Mouse (Mus musculus): Measurements from ENCODE around the gene Atl1.

DNA sequence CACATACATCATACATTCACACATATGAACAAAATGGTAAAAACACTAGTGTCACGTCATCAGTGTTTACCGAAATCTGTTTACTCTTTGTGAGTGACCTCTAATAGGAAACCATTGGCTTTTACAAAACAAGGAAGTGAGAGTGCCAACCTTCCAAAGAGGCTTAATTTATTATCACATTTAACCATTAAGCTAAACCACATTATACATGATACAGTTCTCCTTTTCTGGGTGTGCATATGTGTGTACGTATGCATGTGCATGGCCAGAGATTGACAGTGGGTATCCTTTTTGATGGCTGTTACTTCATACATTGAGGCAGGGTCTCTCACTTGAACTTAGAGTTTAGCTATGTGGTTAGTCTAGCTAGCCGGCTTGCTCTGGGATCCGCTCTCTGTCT, 20.8 kb upstream of the Atl1 start:
- no peak for TF ChIP-seq POLR2A (IDR thresholded peaks at IDR 0.05; ENCODE audit: extremely low read depth, insufficient read depth, low read length)
- no peak for TF ChIP-seq CTCF (IDR thresholded peaks at IDR 0.05; ENCODE audit: extremely low read depth, insufficient read depth, low read length)
